29 mouse cellular contexts compared by ENCODE assay signal in the genomic region with DNA sequence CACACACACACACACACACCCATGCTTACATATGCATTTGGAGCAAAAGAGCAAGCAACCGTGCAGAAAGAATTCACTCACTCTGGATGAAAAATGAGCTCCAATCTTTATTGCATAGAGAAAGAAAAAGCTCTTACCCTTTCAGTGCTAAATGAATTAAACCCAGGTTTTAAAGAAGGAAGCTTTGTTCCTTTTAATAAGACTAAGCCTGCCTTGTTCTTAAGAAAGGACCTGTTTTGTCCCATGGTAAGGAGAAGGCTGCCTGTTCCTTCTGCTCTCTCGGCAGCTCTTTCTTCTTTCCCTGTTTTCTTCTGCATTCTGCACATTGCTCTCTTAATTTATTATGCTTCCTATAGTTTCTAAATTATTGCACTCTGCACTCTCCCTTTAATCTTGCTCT. TPM values are rescaled to one million over a fixed set of nuclear protein-coding genes. Genes with fewer than 3 reads are reported as not detected.
DNase-seq lines count a peak whose midpoint lies in the region; ATAC-seq lines count a peak whose summit lies in the region.
"Had no signal": no experiment of that assay in that cellular context is flagged by ENCODE, and none has a peak within 500 bp of the region (broad histone marks: within the 10 kb centered on the region; RNA-seq: fewer than 3 reads in every experiment).

No protein-coding gene starts in this region.

- no peak overlapping the region for H3K9ac ChIP-seq in hindbrain, embryonic 11.5 days (ENCODE audit: low read depth, low read length)
- H3K9ac ChIP-seq in hindbrain, embryonic 12.5 days = no peak overlapping the region
- H3K9ac ChIP-seq in neural tube, embryonic 11.5 days (ENCODE audit: low read length) = no peak overlapping the region
- H3K9ac ChIP-seq in neural tube, embryonic 15.5 days (replicated peaks) = no peak overlapping the region
- no peak overlapping the region for H3K9ac ChIP-seq in limb, embryonic 12.5 days (replicated peaks)
- H3K9ac ChIP-seq: embryonic facial prominence, embryonic 12.5 days; limb, embryonic 13.5 days; midbrain, embryonic 15.5 days had no signal

- ATAC-seq in hindbrain, embryonic 11.5 days (ENCODE audit: low FRiP score) = no peak
- ATAC-seq in hindbrain, embryonic 12.5 days (ENCODE audit: low FRiP score) = no peak
- peak; percentile 53 for ATAC-seq in neural tube, embryonic 11.5 days (ENCODE audit: insufficient read depth, low FRiP score, low TSS enrichment)
- ATAC-seq in neural tube, embryonic 15.5 days (ENCODE audit: low FRiP score) = no peak
- ATAC-seq in limb, embryonic 12.5 days (ENCODE audit: insufficient number of reproducible peaks, insufficient read depth, low FRiP score, low TSS enrichment, low read depth) = no peak
- ATAC-seq: activated CD4-positive, CD25-positive, alpha-beta regulatory T cell, adult 4 months; midbrain, embryonic 15.5 days had no signal

- H3K4me2 ChIP-seq in hindbrain, embryonic 11.5 days (replicated peaks; ENCODE audit: low read depth, low read length) = no peak overlapping the region
- H3K4me2 ChIP-seq in hindbrain, embryonic 12.5 days (replicated peaks) = no peak overlapping the region
- H3K4me2 ChIP-seq in neural tube, embryonic 11.5 days (ENCODE audit: low read depth) = no peak overlapping the region
- H3K4me2 ChIP-seq in neural tube, embryonic 15.5 days = no peak overlapping the region
- no peak overlapping the region for H3K4me2 ChIP-seq in limb, embryonic 12.5 days
- H3K4me2 ChIP-seq: embryonic facial prominence, embryonic 12.5 days; limb, embryonic 13.5 days; midbrain, embryonic 15.5 days had no signal

- peak; percentile 11 for DNase-seq in embryo, embryonic 10 days (ENCODE audit: low spot score)
- no peak for DNase-seq in embryo, embryonic 9.5 days (ENCODE audit: extremely low spot score)
- no peak for DNase-seq in hindbrain, embryonic 11.5 days (ENCODE audit: low spot score)
- peak; percentile 49 for DNase-seq in neural tube, embryonic 11.5 days (ENCODE audit: low spot score)
- DNase-seq in left cerebral cortex, adult 8-10 months (ENCODE audit: low spot score in 2 of 2) = no peak
- DNase-seq: adrenal gland, adult 8-10 months; cerebellum, adult 2 months; cerebellum, postnatal 36 days; gastrocnemius, postnatal 10 days; heart, postnatal 4 days; kidney, adult 9 months; kidney, postnatal 25 days; lung, postnatal 4 days; right cerebral cortex, postnatal 25 days had no signal

- no peaks in the 10 kb centered on the region for H3K9me3 ChIP-seq in hindbrain, embryonic 11.5 days (ENCODE audit: control insufficient read depth, low read length)
- no peaks in the 10 kb centered on the region for H3K9me3 ChIP-seq in hindbrain, embryonic 12.5 days (replicated peaks)
- no peaks in the 10 kb centered on the region for H3K9me3 ChIP-seq in neural tube, embryonic 11.5 days (ENCODE audit: control insufficient read depth, low read length)
- H3K9me3 ChIP-seq in neural tube, embryonic 15.5 days (replicated peaks) = no peaks in the 10 kb centered on the region
- H3K9me3 ChIP-seq in limb, embryonic 12.5 days = no peaks in the 10 kb centered on the region; the same call in 1 of the 2 replicates
- H3K9me3 ChIP-seq: embryonic facial prominence, embryonic 12.5 days; heart, embryonic 10.5 days; limb, embryonic 13.5 days; midbrain, embryonic 15.5 days had no signal

- 0 out of 2 replicates have a peak overlapping the region, but pooled peaks have one; percentile 6 for H3K27ac ChIP-seq in hindbrain, embryonic 11.5 days (ENCODE audit: low read depth, low read length)
- H3K27ac ChIP-seq in hindbrain, embryonic 12.5 days = no peak overlapping the region
- H3K27ac ChIP-seq in neural tube, embryonic 11.5 days (ENCODE audit: low read depth, low read length) = no peak overlapping the region
- no peak overlapping the region; the same call in 1 of the 2 replicates for H3K27ac ChIP-seq in neural tube, embryonic 15.5 days (replicated peaks)
- 0 out of 2 replicates have a peak overlapping the region, but pooled peaks have one; percentile 12 for H3K27ac ChIP-seq in limb, embryonic 12.5 days
- H3K27ac ChIP-seq: embryonic facial prominence, embryonic 12.5 days; heart, embryonic 10.5 days; layer of hippocampus, adult 2 months; limb, embryonic 13.5 days; midbrain, embryonic 15.5 days had no signal

- WGBS in hindbrain, embryonic 11.5 days = 29% methylated on average over 2 of the region's 2 CpGs
- WGBS in hindbrain, embryonic 12.5 days = 21% methylated on average over 2 of the region's 2 CpGs
- 8% methylated on average over 2 of the region's 2 CpGs for WGBS in neural tube, embryonic 11.5 days
- 3% methylated on average over 2 of the region's 2 CpGs for WGBS in neural tube, embryonic 15.5 days
- 7% methylated on average over 2 of the region's 2 CpGs for WGBS in limb, embryonic 12.5 days

- H3K36me3 ChIP-seq in hindbrain, embryonic 11.5 days (ENCODE audit: control insufficient read depth, insufficient read depth, low read length) = no peaks in the 10 kb centered on the region
- H3K36me3 ChIP-seq in hindbrain, embryonic 12.5 days = no peaks in the 10 kb centered on the region
- H3K36me3 ChIP-seq in neural tube, embryonic 11.5 days (ENCODE audit: control insufficient read depth, insufficient read depth, low read length) = no peaks in the 10 kb centered on the region
- H3K36me3 ChIP-seq in neural tube, embryonic 15.5 days = no peaks in the 10 kb centered on the region
- H3K36me3 ChIP-seq in limb, embryonic 12.5 days = no peaks in the 10 kb centered on the region
- H3K36me3 ChIP-seq: embryonic facial prominence, embryonic 12.5 days; heart, embryonic 10.5 days; limb, embryonic 13.5 days; midbrain, embryonic 15.5 days had no signal

- H3K4me1 ChIP-seq in hindbrain, embryonic 11.5 days (replicated peaks; ENCODE audit: control insufficient read depth, insufficient read depth, low read length) = no peaks in the 10 kb centered on the region
- H3K4me1 ChIP-seq in hindbrain, embryonic 12.5 days = no peaks in the 10 kb centered on the region
- H3K4me1 ChIP-seq in neural tube, embryonic 11.5 days (ENCODE audit: control insufficient read depth, insufficient read depth, low read length) = 0 out of 2 replicates have a peak, but pooled peaks cover 2% of the 10 kb centered on the region
- H3K4me1 ChIP-seq in neural tube, embryonic 15.5 days = no peaks in the 10 kb centered on the region
- no peaks in the 10 kb centered on the region; the same call in 1 of the 2 replicates for H3K4me1 ChIP-seq in limb, embryonic 12.5 days (replicated peaks)
- H3K4me1 ChIP-seq: embryonic facial prominence, embryonic 12.5 days; heart, embryonic 10.5 days; midbrain, embryonic 15.5 days had no signal

- H3K27me3 ChIP-seq in hindbrain, embryonic 11.5 days (ENCODE audit: control insufficient read depth, insufficient read depth, low read length) = no peaks in the 10 kb centered on the region
- no peaks in the 10 kb centered on the region for H3K27me3 ChIP-seq in hindbrain, embryonic 12.5 days
- H3K27me3 ChIP-seq in neural tube, embryonic 11.5 days (ENCODE audit: control insufficient read depth, insufficient read depth, low read length) = no peaks in the 10 kb centered on the region
- H3K27me3 ChIP-seq in neural tube, embryonic 15.5 days (replicated peaks) = no peaks in the 10 kb centered on the region
- no peaks in the 10 kb centered on the region for H3K27me3 ChIP-seq in limb, embryonic 12.5 days
- H3K27me3 ChIP-seq: embryonic facial prominence, embryonic 12.5 days; limb, embryonic 13.5 days; midbrain, embryonic 15.5 days had no signal

- no peak overlapping the region for H3K4me3 ChIP-seq in hindbrain, embryonic 11.5 days (ENCODE audit: low read depth, low read length)
- H3K4me3 ChIP-seq in hindbrain, embryonic 12.5 days = no peak overlapping the region
- no peak overlapping the region for H3K4me3 ChIP-seq in neural tube, embryonic 11.5 days (ENCODE audit: low read depth, low read length)
- H3K4me3 ChIP-seq in neural tube, embryonic 15.5 days (replicated peaks) = no peak overlapping the region
- H3K4me3 ChIP-seq in limb, embryonic 12.5 days (replicated peaks) = no peak overlapping the region
- H3K4me3 ChIP-seq: embryonic facial prominence, embryonic 12.5 days; heart, embryonic 10.5 days; layer of hippocampus, adult 2 months; limb, embryonic 13.5 days; midbrain, embryonic 15.5 days; myocyte had no signal

RNA-seq across cellular contexts. Expression of gene Treml4, which starts 2.0 kb away (rescaled TPM):
- polyA plus RNA-seq in hindbrain, embryonic 11.5 days (2014; fragmentation: Nextera tagmentation; extraction: Ambion mirVana) = 0.20 and 0.34 TPM in 2 replicates
- not detected in 2 replicates for polyA plus RNA-seq in hindbrain, embryonic 12.5 days (2016; fragmentation: Nextera tagmentation; extraction: Ambion mirVana)
- polyA plus RNA-seq in neural tube, embryonic 11.5 days (2014; fragmentation: Nextera tagmentation; extraction: Ambion mirVana) = 0.18 and 0.25 TPM in 2 replicates
- polyA plus RNA-seq in neural tube, embryonic 15.5 days (2015; fragmentation: Nextera tagmentation; extraction: Ambion mirVana) = 0.37 TPM in 1 of 2 replicates, not detected in the other
- not detected in 2 replicates for polyA plus RNA-seq in limb, embryonic 12.5 days (2016; fragmentation: Nextera tagmentation; extraction: Ambion mirVana)
- not detected for total RNA-seq in left cerebral cortex, adult 8-10 months (2022)
- total RNA-seq: layer of hippocampus, adult 2 months; layer of hippocampus, postnatal 25 days; left cerebral cortex, postnatal 10 days; megakaryocyte-erythroid progenitor cell, adult 5-6 weeks had no signal
- polyA plus RNA-seq: midbrain, embryonic 15.5 days; myocyte had no signal

RNA-seq across cellular contexts. Expression of gene Trem3, which starts 18.6 kb away (rescaled TPM):
- polyA plus RNA-seq in hindbrain, embryonic 11.5 days (2014; fragmentation: Nextera tagmentation; extraction: Ambion mirVana) = not detected in 2 replicates
- polyA plus RNA-seq in hindbrain, embryonic 12.5 days (2016; fragmentation: Nextera tagmentation; extraction: Ambion mirVana) = not detected in 2 replicates
- not detected in 2 replicates for polyA plus RNA-seq in neural tube, embryonic 11.5 days (2014; fragmentation: Nextera tagmentation; extraction: Ambion mirVana)
- polyA plus RNA-seq in neural tube, embryonic 15.5 days (2015; fragmentation: Nextera tagmentation; extraction: Ambion mirVana) = 0.18 TPM in 1 of 2 replicates, not detected in the other
- polyA plus RNA-seq in limb, embryonic 12.5 days (2016; fragmentation: Nextera tagmentation; extraction: Ambion mirVana) = not detected in 2 replicates
- total RNA-seq in left cerebral cortex, adult 8-10 months (2022) = under 1 TPM in 2 of 4 experiments, not detected in 2; 0.51 to 0.57 TPM
- total RNA-seq: layer of hippocampus, adult 2 months; layer of hippocampus, postnatal 25 days; megakaryocyte-erythroid progenitor cell, adult 5-6 weeks had no signal
- polyA plus RNA-seq: activated CD4-positive, CD25-positive, alpha-beta regulatory T cell, adult 4 months; cerebellum, adult 2 months; embryonic facial prominence, embryonic 12.5 days; heart, embryonic 10.5 days; heart, embryonic 16.5 days; midbrain, embryonic 15.5 days; testis, adult 2 months had no signal

RNA-seq across cellular contexts. Expression of gene Treml2, which starts 33.2 kb away (rescaled TPM):
- polyA plus RNA-seq in hindbrain, embryonic 11.5 days (2014; fragmentation: Nextera tagmentation; extraction: Ambion mirVana) = 0.08 and 0.09 TPM in 2 replicates
- polyA plus RNA-seq in hindbrain, embryonic 12.5 days (2016; fragmentation: Nextera tagmentation; extraction: Ambion mirVana) = 0.25 and 0.81 TPM in 2 replicates
- 0.11 and 0.26 TPM in 2 replicates for polyA plus RNA-seq in neural tube, embryonic 11.5 days (2014; fragmentation: Nextera tagmentation; extraction: Ambion mirVana)
- polyA plus RNA-seq in neural tube, embryonic 15.5 days (2015; fragmentation: Nextera tagmentation; extraction: Ambion mirVana) = 0.14 and 1.4 TPM in 2 replicates
- polyA plus RNA-seq in limb, embryonic 12.5 days (2016; fragmentation: Nextera tagmentation; extraction: Ambion mirVana) = 0.10 and 0.58 TPM in 2 replicates
- 1 to 10 TPM in 2 of 4 experiments, under 1 TPM in 2; 0.28 to 1.9 (median 0.87) TPM for total RNA-seq in left cerebral cortex, adult 8-10 months (2022)
- polyA plus RNA-seq: midbrain, embryonic 15.5 days; myocyte; testis, adult 2 months had no signal

RNA-seq across cellular contexts. Expression of gene Trem1, which starts 33.6 kb away (rescaled TPM):
- polyA plus RNA-seq in hindbrain, embryonic 11.5 days (2014; fragmentation: Nextera tagmentation; extraction: Ambion mirVana) = 0.10 TPM in 1 of 2 replicates, not detected in the other
- 0.10 and 0.14 TPM in 2 replicates for polyA plus RNA-seq in hindbrain, embryonic 12.5 days (2016; fragmentation: Nextera tagmentation; extraction: Ambion mirVana)
- 0.07 TPM in 1 of 2 replicates, not detected in the other for polyA plus RNA-seq in neural tube, embryonic 11.5 days (2014; fragmentation: Nextera tagmentation; extraction: Ambion mirVana)
- polyA plus RNA-seq in neural tube, embryonic 15.5 days (2015; fragmentation: Nextera tagmentation; extraction: Ambion mirVana) = not detected in 2 replicates
- polyA plus RNA-seq in limb, embryonic 12.5 days (2016; fragmentation: Nextera tagmentation; extraction: Ambion mirVana) = 0.13 TPM in 1 of 2 replicates, not detected in the other
- total RNA-seq in left cerebral cortex, adult 8-10 months (2022) = under 1 TPM in 1 of 4 experiments, not detected in 3; 0.21 TPM
- total RNA-seq: layer of hippocampus, adult 2 months; layer of hippocampus, postnatal 25 days; left cerebral cortex, postnatal 10 days had no signal
- polyA plus RNA-seq: activated CD4-positive, CD25-positive, alpha-beta regulatory T cell, adult 4 months; midbrain, embryonic 15.5 days; myocyte had no signal

RNA-seq across cellular contexts. Expression of gene B430306N03Rik, which starts 49.8 kb away (rescaled TPM):
- 0.04 TPM in 1 of 2 replicates, not detected in the other for polyA plus RNA-seq in hindbrain, embryonic 11.5 days (2014; fragmentation: Nextera tagmentation; extraction: Ambion mirVana)
- 0.05 TPM in 1 of 2 replicates, not detected in the other for polyA plus RNA-seq in hindbrain, embryonic 12.5 days (2016; fragmentation: Nextera tagmentation; extraction: Ambion mirVana)
- polyA plus RNA-seq in neural tube, embryonic 11.5 days (2014; fragmentation: Nextera tagmentation; extraction: Ambion mirVana) = 0.08 TPM in 1 of 2 replicates, not detected in the other
- 0.09 and 0.19 TPM in 2 replicates for polyA plus RNA-seq in neural tube, embryonic 15.5 days (2015; fragmentation: Nextera tagmentation; extraction: Ambion mirVana)
- 0.10 TPM in 1 of 2 replicates, not detected in the other for polyA plus RNA-seq in limb, embryonic 12.5 days (2016; fragmentation: Nextera tagmentation; extraction: Ambion mirVana)
- under 1 TPM in 3 of 4 experiments, not detected in 1; 0.15 to 1.00 (median 0.16) TPM for total RNA-seq in left cerebral cortex, adult 8-10 months (2022)
- total RNA-seq: layer of hippocampus, adult 2 months; left cerebral cortex, postnatal 10 days had no signal
- polyA plus RNA-seq: myocyte had no signal

Comparison
In these comparisons a context has a peak if more than half of its experiments do, and no peak if none do; other contexts are left out.
1. DNase-seq: peak in embryo, embryonic 10 days (single experiment) and neural tube, embryonic 11.5 days (single experiment); none in embryo, embryonic 9.5 days (single experiment), hindbrain, embryonic 11.5 days (single experiment) and left cerebral cortex, adult 8-10 months (0 of 2).
2. H3K27ac ChIP-seq: peak in hindbrain, embryonic 11.5 days (single experiment) and limb, embryonic 12.5 days (single experiment); none in hindbrain, embryonic 12.5 days (single experiment), neural tube, embryonic 11.5 days (single experiment) and neural tube, embryonic 15.5 days (single experiment).